Mouse (Mus musculus): ENCODE measurements around the gene Camta1.
A peak's percentile ranks its signal among the peaks of the same experiment; 100 is the strongest.

The Camta1 gene

GRCm38 (mm10) chr4:151139053-151139840 is 722.4 kb downstream of the Camta1 start:
- DNase-seq = peak; percentile 82

GRCm38 (mm10) chr4:151138586-151138985 is 723.1 kb downstream of the Camta1 start:
- no peak for DNase-seq

GRCm38 (mm10) chr4:151138135-151138534 is 723.5 kb downstream of the Camta1 start:
- no peak for DNase-seq

- no peak for DNase-seq
These were observed 724.0 kb downstream of the Camta1 start for GRCm38 (mm10) chr4:151137701-151138100.

- DNase-seq = no peak
These were observed 726.2 kb downstream of the Camta1 start for GRCm38 (mm10) chr4:151135491-151135890.

- no peak for DNase-seq
These were observed 727.9 kb downstream of the Camta1 start for GRCm38 (mm10) chr4:151133760-151134159.

GRCm38 (mm10) chr4:151132493-151132892 is 729.2 kb downstream of the Camta1 start:
- DNase-seq = no peak

GRCm38 (mm10) chr4:151130756-151131490 is 730.8 kb downstream of the Camta1 start:
- no peak for DNase-seq

GRCm38 (mm10) chr4:151129725-151130557 is 731.7 kb downstream of the Camta1 start:
- DNase-seq = no peak

- DNase-seq = no peak
These were observed 732.8 kb downstream of the Camta1 start for GRCm38 (mm10) chr4:151128641-151129541.

GRCm38 (mm10) chr4:151127636-151128548 is 733.8 kb downstream of the Camta1 start:
- DNase-seq = no peak

GRCm38 (mm10) chr4:151118883-151119282 is 742.8 kb downstream of the Camta1 start:
- no peak for DNase-seq

- no peak for DNase-seq
These were observed 747.1 kb downstream of the Camta1 start for GRCm38 (mm10) chr4:151114574-151114973.

- DNase-seq = no peak
These were observed 750.5 kb downstream of the Camta1 start for GRCm38 (mm10) chr4:151111226-151111625.

- no peak for DNase-seq
These were observed 752.8 kb downstream of the Camta1 start for GRCm38 (mm10) chr4:151108834-151109241.

GRCm38 (mm10) chr4:151108028-151108771 is 753.5 kb downstream of the Camta1 start:
- peak; percentile 77 for DNase-seq

- peak; percentile 24 for DNase-seq
These were observed 754.3 kb downstream of the Camta1 start for GRCm38 (mm10) chr4:151107131-151108001.

GRCm38 (mm10) chr4:151106468-151106867 is 755.2 kb downstream of the Camta1 start:
- DNase-seq = no peak

GRCm38 (mm10) chr4:151105886-151106285 is 755.8 kb downstream of the Camta1 start:
- no peak for DNase-seq

Data from thymus, postnatal 4 days (tissue).